ENCODE assay signal across 8 mouse cellular contexts in the genomic region with DNA sequence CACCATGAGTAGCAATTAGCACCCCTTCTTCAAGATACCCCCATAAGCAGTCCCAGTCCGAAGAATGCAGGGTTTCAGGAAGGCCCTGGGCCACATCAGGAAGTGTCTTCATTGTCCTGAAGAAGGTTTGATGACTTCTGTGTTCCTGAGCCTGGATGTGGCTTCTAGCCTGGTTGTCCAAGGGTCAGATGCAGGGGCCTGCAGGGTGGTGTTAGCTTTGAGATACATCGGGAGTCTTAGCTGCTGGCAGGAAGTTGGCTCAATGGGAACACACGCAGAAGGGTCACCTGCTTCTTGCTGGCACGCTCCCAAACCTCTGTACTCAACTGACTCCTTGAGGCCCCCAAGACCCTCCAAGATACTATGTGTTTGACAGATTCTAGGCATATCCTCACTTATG. TPM values are rescaled to one million over a fixed set of nuclear protein-coding genes. Genes with fewer than 3 reads are reported as not detected.
DNase-seq lines count a peak whose midpoint lies in the region; ATAC-seq and TF ChIP-seq lines count a peak whose summit lies in the region.

No protein-coding gene starts in this region.

- H3K4me1 ChIP-seq in spleen, adult 2 months (ENCODE audit: control insufficient read depth, insufficient read depth, insufficient read length), result peaks cover 40% of the 10 kb centered on the region
- H3K4me1 ChIP-seq in forebrain, embryonic 16.5 days (replicated peaks; ENCODE audit: control insufficient read depth, insufficient read depth, low read length), result peaks cover 10% of the 10 kb centered on the region
- peaks cover 74% of the 10 kb centered on the region for H3K4me1 ChIP-seq in limb, embryonic 15.5 days
- H3K4me1 ChIP-seq in stomach, postnatal 0 days (replicated peaks; ENCODE audit: control insufficient read depth, insufficient read depth), result peaks cover 23% of the 10 kb centered on the region
- no peaks in the 10 kb centered on the region for H3K4me1 ChIP-seq in cerebellum, adult 2 months (ENCODE audit: control insufficient read depth, insufficient read depth, low read length)

- no peak overlapping the region for H3K9ac ChIP-seq in forebrain, embryonic 16.5 days (replicated peaks; ENCODE audit: low read depth, low read length)
- H3K9ac ChIP-seq in limb, embryonic 15.5 days, result no peak overlapping the region
- no peak overlapping the region for H3K9ac ChIP-seq in stomach, postnatal 0 days (ENCODE audit: low read length)

- no peaks in the 10 kb centered on the region for H3K27me3 ChIP-seq in spleen, adult 2 months (ENCODE audit: control insufficient read depth, insufficient read depth, low read length)
- H3K27me3 ChIP-seq in forebrain, embryonic 16.5 days (replicated peaks; ENCODE audit: control insufficient read depth, insufficient read depth, low read length), result no peaks in the 10 kb centered on the region
- no peaks in the 10 kb centered on the region for H3K27me3 ChIP-seq in limb, embryonic 15.5 days
- no peaks in the 10 kb centered on the region for H3K27me3 ChIP-seq in stomach, postnatal 0 days (ENCODE audit: control insufficient read depth, insufficient read depth, low read length)
- H3K27me3 ChIP-seq in cerebellum, adult 2 months (ENCODE audit: control insufficient read depth, insufficient read depth, low read length), result no peaks in the 10 kb centered on the region

- DNase-seq in spleen, adult 2 months (ENCODE audit: low read depth in 1 of 2, low spot score in 2 of 2), result no peak
- no peak for DNase-seq in spleen, postnatal 4 days (ENCODE audit: low spot score in 2 of 2)
- DNase-seq in stomach, postnatal 0 days (ENCODE audit: low spot score), result no peak
- no peak for DNase-seq in natural killer cell, adult 2 months (ENCODE audit: low spot score in 2 of 2)
- DNase-seq in frontal cortex, postnatal 10 days (ENCODE audit: low spot score in 2 of 2), result no peak
- no peak for DNase-seq in cerebellum, adult 2 months

- ATAC-seq in forebrain, embryonic 16.5 days, result no peak
- ATAC-seq in limb, embryonic 15.5 days (ENCODE audit: insufficient number of reproducible peaks, low FRiP score, low TSS enrichment, low read depth), result no peak
- no peak for ATAC-seq in stomach, postnatal 0 days (ENCODE audit: low FRiP score, low TSS enrichment)

- no peaks in the 10 kb centered on the region for H3K9me3 ChIP-seq in forebrain, embryonic 16.5 days (ENCODE audit: control insufficient read depth, low read length)
- no peaks in the 10 kb centered on the region for H3K9me3 ChIP-seq in limb, embryonic 15.5 days
- H3K9me3 ChIP-seq in stomach, postnatal 0 days (ENCODE audit: control insufficient read depth, low read length), result no peaks in the 10 kb centered on the region

- no peak overlapping the region for H3K4me3 ChIP-seq in spleen, adult 2 months (ENCODE audit: extremely low read depth, insufficient read depth, insufficient read length)
- no peak overlapping the region for H3K4me3 ChIP-seq in forebrain, embryonic 16.5 days (replicated peaks; ENCODE audit: low read length)
- H3K4me3 ChIP-seq in limb, embryonic 15.5 days, result no peak overlapping the region
- H3K4me3 ChIP-seq in stomach, postnatal 0 days (ENCODE audit: low read depth, low read length), result no peak overlapping the region
- no peak overlapping the region for H3K4me3 ChIP-seq in cerebellum, adult 2 months (replicated peaks; ENCODE audit: insufficient read depth, low read depth, low read length)

- H3K36me3 ChIP-seq in spleen, adult 2 months (ENCODE audit: control insufficient read depth, insufficient read depth, low read length), result peaks cover 10% of the 10 kb centered on the region
- no peaks in the 10 kb centered on the region for H3K36me3 ChIP-seq in forebrain, embryonic 16.5 days (ENCODE audit: control insufficient read depth, insufficient read depth)
- H3K36me3 ChIP-seq in limb, embryonic 15.5 days, result no peaks in the 10 kb centered on the region
- no peaks in the 10 kb centered on the region for H3K36me3 ChIP-seq in stomach, postnatal 0 days (ENCODE audit: control insufficient read depth, insufficient read depth, low read length)

- H3K4me2 ChIP-seq in forebrain, embryonic 16.5 days (ENCODE audit: low read length), result no peak overlapping the region
- 0 out of 2 replicates have a peak overlapping the region, but pooled peaks have one; percentile 31 for H3K4me2 ChIP-seq in limb, embryonic 15.5 days
- H3K4me2 ChIP-seq in stomach, postnatal 0 days (replicated peaks; ENCODE audit: low read depth), result no peak overlapping the region

- H3K27ac ChIP-seq in spleen, adult 2 months (ENCODE audit: insufficient read depth, low read length), result peak overlapping the region; percentile 63
- peak overlapping the region; percentile 82; the same call in 1 of the 2 replicates for H3K27ac ChIP-seq in forebrain, embryonic 16.5 days (ENCODE audit: low read length)
- H3K27ac ChIP-seq in limb, embryonic 15.5 days, result peak overlapping the region; percentile 92
- H3K27ac ChIP-seq in stomach, postnatal 0 days (replicated peaks), result peak overlapping the region; percentile 95
- H3K27ac ChIP-seq in cerebellum, adult 2 months (ENCODE audit: insufficient read depth, low read length), result no peak overlapping the region

- no peak for TF ChIP-seq POLR2A in spleen, adult 2 months (IDR thresholded peaks at IDR 0.05; ENCODE audit: low read depth, low read length)
- TF ChIP-seq POLR2A in cerebellum, adult 2 months (IDR thresholded peaks at IDR 0.05; ENCODE audit: borderline replicate concordance, insufficient read depth, low read length), result no peak

- TF ChIP-seq EP300 in stomach, postnatal 0 days (optimal IDR thresholded peaks at IDR 0.05), result no peak

- whole genome bisulfite sequencing in spleen, adult 2 months, result 30% methylated on average over 4 of the region's 4 CpGs
- 74% methylated on average over 4 of the region's 4 CpGs for WGBS in forebrain, embryonic 16.5 days
- WGBS in limb, embryonic 15.5 days, result 49% methylated on average over 4 of the region's 4 CpGs
- 46% methylated on average over 4 of the region's 4 CpGs for WGBS in stomach, postnatal 0 days
- WGBS in cerebellum, adult 2 months, result 69% methylated on average over 4 of the region's 4 CpGs

- no peak for TF ChIP-seq CTCF in spleen, adult 2 months (IDR thresholded peaks at IDR 0.05; ENCODE audit: extremely low read depth, insufficient read depth, insufficient read length, insufficient replicate concordance)
- TF ChIP-seq CTCF in stomach, postnatal 0 days (IDR thresholded peaks at IDR 0.05; ENCODE audit: low read depth), result no peak
- no peak for TF ChIP-seq CTCF in cerebellum, adult 2 months (IDR thresholded peaks at IDR 0.05; ENCODE audit: borderline replicate concordance, insufficient read depth, low read depth, low read length)

RNA-seq across cellular contexts. Expression of a gene that starts 17.7 kb away (rescaled TPM):
- 171 and 240 TPM in 2 replicates for polyA plus RNA-seq in spleen, adult 2 months (2012; rRNA removed)
- polyA plus RNA-seq in forebrain, embryonic 16.5 days (2015; fragmentation: Nextera tagmentation; extraction: Ambion mirVana), result 58.5 and 66.0 TPM in 2 replicates
- polyA plus RNA-seq in limb, embryonic 15.5 days (2015; fragmentation: Nextera tagmentation; extraction: Ambion mirVana), result 499 and 569 TPM in 2 replicates
- 219 and 242 TPM in 2 replicates for polyA plus RNA-seq in stomach, postnatal 0 days (2015; fragmentation: Nextera tagmentation; extraction: Ambion mirVana)
- polyA plus RNA-seq in cerebellum, adult 2 months (2012; rRNA removed), result 50.5 and 57.3 TPM in 2 replicates

RNA-seq across cellular contexts. Expression of a gene that starts 20.4 kb away (rescaled TPM):
- polyA plus RNA-seq in spleen, adult 2 months (2012; rRNA removed), result 26.5 and 29.7 TPM in 2 replicates
- polyA plus RNA-seq in forebrain, embryonic 16.5 days (2015; fragmentation: Nextera tagmentation; extraction: Ambion mirVana), result 24.9 and 25.7 TPM in 2 replicates
- polyA plus RNA-seq in limb, embryonic 15.5 days (2015; fragmentation: Nextera tagmentation; extraction: Ambion mirVana), result 28.2 and 28.9 TPM in 2 replicates
- 11.0 and 11.1 TPM in 2 replicates for polyA plus RNA-seq in stomach, postnatal 0 days (2015; fragmentation: Nextera tagmentation; extraction: Ambion mirVana)
- polyA plus RNA-seq in cerebellum, adult 2 months (2012; rRNA removed), result 30.7 and 32.0 TPM in 2 replicates
